Mouse (Mus musculus) CH12.LX (cell line): ENCODE measurements around the gene Gatad2a.

Source experiments
- CTCF ChIP-seq, 2 experiments: IDR thresholded peaks in 1 of 2; conservative IDR thresholded peaks in 1 of 2; 2 replicates each; pipeline ENCODE4 v1.5.1; 2011 to 2012; ENCODE audit warnings: low read depth in 2 of 2, low read length in 2 of 2, improper control_type of control experiment in 1 of 2, inconsistent platforms in 1 of 2, mild to moderate bottlenecking in 1 of 2, moderate library complexity in 1 of 2
- ELF1 ChIP-seq: IDR thresholded peaks from 2 replicates; pipeline ENCODE4 v1.6.1; 2014; ENCODE audit warnings: low read depth, mild to moderate bottlenecking, inconsistent platforms, low read length, improper control_type of control experiment
- EP300 ChIP-seq: IDR thresholded peaks from 2 replicates; pipeline ENCODE4 v1.6.1; 2011; ENCODE audit warnings: low read length, improper control_type of control experiment
- HCFC1 ChIP-seq: IDR thresholded peaks from 2 replicates; pipeline ENCODE4 v1.6.1; 2012; ENCODE audit warnings: low read depth, mild to moderate bottlenecking, inconsistent platforms, low read length, improper control_type of control experiment
- IRF4 ChIP-seq: IDR thresholded peaks from 2 replicates; pipeline ENCODE4 v1.6.1; 2014; ENCODE audit warnings: low read depth, mild to moderate bottlenecking, inconsistent platforms, low read length, improper control_type of control experiment
- MAFK ChIP-seq: IDR thresholded peaks from 2 replicates; pipeline ENCODE4 v1.6.1; 2011; ENCODE audit warnings: low read length, improper control_type of control experiment; ENCODE audit not compliant: insufficient replicate concordance
- MXI1 ChIP-seq: IDR thresholded peaks from 2 replicates; pipeline ENCODE4 v1.6.1; 2011; ENCODE audit warnings: mild to moderate bottlenecking, low read depth, low read length, improper control_type of control experiment
- MYC ChIP-seq: IDR thresholded peaks from 2 replicates; pipeline ENCODE4 v1.6.1; 2011; ENCODE audit warnings: low read depth, mild to moderate bottlenecking, improper control_type of control experiment, low read length
- POLR2A ChIP-seq: IDR thresholded peaks from 2 replicates; pipeline ENCODE4 v1.6.1; 2011; ENCODE audit warnings: low read depth, mild to moderate bottlenecking, improper control_type of control experiment, low read length
- TBP ChIP-seq: conservative IDR thresholded peaks from 2 replicates; pipeline ENCODE4 v1.6.1; 2011; ENCODE audit warnings: low read depth, low read length, improper control_type of control experiment
- TCF12 ChIP-seq: IDR thresholded peaks from 2 replicates; pipeline ENCODE4 v1.6.1; 2014; ENCODE audit warnings: low read depth, mild to moderate bottlenecking, inconsistent platforms, low read length, improper control_type of control experiment
- ZC3H11A ChIP-seq: IDR thresholded peaks from 2 replicates; pipeline ENCODE4 v1.6.1; 2012; ENCODE audit warnings: low read depth, mild to moderate bottlenecking, inconsistent platforms, low read length, improper control_type of control experiment

GRCm38 (mm10) chr8:69882833-69883600, 113.2 kb downstream of the Gatad2a start:
- no peak for TF ChIP-seq CTCF (conservative IDR thresholded peaks at IDR 0.05 in 1 of 2, IDR thresholded peaks at IDR 0.05 in 1 of 2; ENCODE audit: low read depth in 2 of 2, low read length in 2 of 2)
- no peak for TF ChIP-seq TCF12
- no peak for TF ChIP-seq POLR2A
- TF ChIP-seq ZC3H11A = no peak
- no peak for TF ChIP-seq MAFK
- TF ChIP-seq ELF1 = no peak
- no peak for TF ChIP-seq EP300
- no peak for TF ChIP-seq HCFC1
- no peak for TF ChIP-seq MYC
- no peak for TF ChIP-seq TBP
- TF ChIP-seq MXI1 = no peak
- no peak for TF ChIP-seq IRF4
